Mouse (Mus musculus) liver, embryonic 11.5 days (tissue): Measurements from ENCODE around the gene Mprip. TPM values are rescaled to one million over a fixed set of nuclear protein-coding genes. Genes with fewer than 3 reads are reported as not detected.
"Not testable (repeated sequence)": the region's sequence is repeated elsewhere in the genome, so short reads cannot be mapped to it uniquely, and the experiment has no call there.

Source experiments
- ATAC-seq: fragments of 200-750 bp; cut with Nextera tagmentation; replicated peaks from 2 replicates; pipeline ENCODE4 v1.8.0; 2017; ENCODE audit warnings: moderate number of reproducible peaks, mild to moderate bottlenecking, moderate TSS enrichment, moderate library complexity; ENCODE audit not compliant: low FRiP score
- DNase-seq: peaks from one replicate; pipeline ENCODE4 v3.0.0-alpha.2; 2017; ENCODE audit warnings: low spot score
- H3K27ac ChIP-seq: fragments of 300-500 bp; sonication (generic); 2 replicates; pipeline ENCODE4 v1.5.1; 2014; ENCODE audit warnings: mild to moderate bottlenecking, low read depth, low read length, control low read depth
- H3K27me3 ChIP-seq: fragments of 300-500 bp; sonication (generic); replicated peaks from 2 replicates; pipeline ENCODE4 v1.6.1; 2014; ENCODE audit warnings: low read length, mixed read lengths; ENCODE audit not compliant: control insufficient read depth, insufficient read depth
- H3K36me3 ChIP-seq: fragments of 300-500 bp; sonication (generic); 2 replicates; pipeline ENCODE4 v1.6.1; 2014; ENCODE audit warnings: mild to moderate bottlenecking, low read length, moderate library complexity, mixed read lengths; ENCODE audit not compliant: control insufficient read depth, insufficient read depth
- H3K4me1 ChIP-seq: fragments of 300-500 bp; sonication (generic); replicated peaks from 2 replicates; pipeline ENCODE4 v1.6.1; 2014; ENCODE audit warnings: low read length, mixed read lengths; ENCODE audit not compliant: control insufficient read depth, insufficient read depth
- H3K4me2 ChIP-seq: fragments of 300-500 bp; sonication (generic); 2 replicates; pipeline ENCODE4 v1.6.1; 2014; ENCODE audit warnings: mild to moderate bottlenecking, control low read depth, moderate library complexity
- H3K4me3 ChIP-seq: fragments of 300-500 bp; sonication (generic); 2 replicates; pipeline ENCODE4 v1.5.1; 2014; ENCODE audit warnings: low read depth, low read length, control low read depth
- H3K9ac ChIP-seq: fragments of 300-500 bp; sonication (generic); 2 replicates; pipeline ENCODE4 v1.6.1; 2014; ENCODE audit warnings: low read depth, low read length, control low read depth
- H3K9me3 ChIP-seq: fragments of 300-500 bp; sonication (generic); 2 replicates; pipeline ENCODE4 v1.6.1; 2016; ENCODE audit warnings: low read length, inconsistent platforms, mixed read lengths; ENCODE audit not compliant: control insufficient read depth
- WGBS: fragments of 180-500 bp; shearing (Covaris S2); extraction: QIAGEN DNeasy Blood & Tissue Kit; methylation state at CpG from one replicate; pipeline ENCODE4 v1.1.7; 2014; 5-methylcytosine and 5-hydroxymethylcytosine counted together
- polyA plus RNA-seq: library from polyadenylated mRNA; unstranded; fragments of >200 nt; fragmentation: Nextera tagmentation; extraction: Ambion mirVana; gene quantifications from 2 replicates; pipeline ENCODE4 v1.2.1, GENCODE M21; 2014

The Mprip gene
- polyA plus RNA-seq, 1 experiment from 2014 or later = 46.7 TPM

DNA sequence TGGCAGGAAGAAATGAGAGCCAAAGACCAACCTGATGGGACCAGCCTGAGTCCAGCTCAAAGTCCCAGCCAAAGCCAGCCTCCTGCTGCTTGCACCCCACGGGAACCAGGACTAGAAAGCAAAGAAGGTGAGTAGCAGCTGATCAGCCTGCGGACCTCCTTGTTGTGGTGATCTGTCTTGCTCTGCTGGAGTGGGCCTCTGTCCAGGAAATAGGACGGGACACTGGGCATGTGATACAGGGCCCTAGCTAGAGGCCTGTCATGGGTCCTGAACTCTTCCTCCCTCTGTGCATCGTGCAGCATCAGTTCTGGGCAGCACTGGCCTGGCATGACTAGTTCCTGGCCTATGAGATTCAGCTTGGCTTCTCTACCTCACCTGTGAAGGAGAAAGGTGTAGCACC, 74.8 kb downstream of the Mprip start:
- H3K4me1 ChIP-seq, H3K9ac ChIP-seq, H3K4me2 ChIP-seq, DNase-seq, H3K27ac ChIP-seq, H3K27me3 ChIP-seq, H3K4me3 ChIP-seq, ATAC-seq, H3K9me3 ChIP-seq: not testable (repeated sequence)
- peaks cover 18% of the 10 kb centered on the region; the same call in 1 of the 2 replicates for H3K36me3 ChIP-seq
- WGBS = 89% methylated on average over 4 of the region's 4 CpGs

DNA sequence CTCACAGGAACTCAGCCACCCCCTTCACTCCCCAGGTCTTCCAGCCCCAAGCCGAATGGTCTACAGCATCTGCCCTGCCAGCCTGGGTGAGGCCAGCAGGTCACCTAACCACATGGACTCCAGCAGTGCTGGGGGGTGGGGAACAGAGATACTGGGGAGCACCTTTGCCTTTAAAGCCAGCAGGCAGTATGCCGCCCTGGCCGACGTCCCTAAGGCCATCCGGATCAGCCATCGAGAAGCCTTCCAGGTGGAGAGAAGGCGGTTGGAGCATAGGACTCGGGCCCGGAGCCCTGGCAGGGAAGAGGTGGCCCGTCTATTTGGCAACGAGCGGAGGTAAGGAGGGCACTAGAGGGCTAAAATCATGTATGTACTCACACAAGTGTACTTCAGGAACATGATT, 76.1 kb downstream of the Mprip start:
- Histone ChIP-seq H3K9ac (no peak overlapping the region), H3K4me1 (0 out of 2 replicates have a peak, but pooled peaks cover 4% of the 10 kb centered on the region), H3K36me3 (peaks cover 24% of the 10 kb centered on the region), H3K9me3 (no peaks in the 10 kb centered on the region), H3K27me3 (no peaks in the 10 kb centered on the region), H3K27ac (no peak overlapping the region), H3K4me2 (no peak overlapping the region), H3K4me3 (no peak overlapping the region)
- ATAC-seq (no peak), DNase-seq (no peak)
- 97% methylated on average over 12 of the region's 12 CpGs for WGBS

DNA sequence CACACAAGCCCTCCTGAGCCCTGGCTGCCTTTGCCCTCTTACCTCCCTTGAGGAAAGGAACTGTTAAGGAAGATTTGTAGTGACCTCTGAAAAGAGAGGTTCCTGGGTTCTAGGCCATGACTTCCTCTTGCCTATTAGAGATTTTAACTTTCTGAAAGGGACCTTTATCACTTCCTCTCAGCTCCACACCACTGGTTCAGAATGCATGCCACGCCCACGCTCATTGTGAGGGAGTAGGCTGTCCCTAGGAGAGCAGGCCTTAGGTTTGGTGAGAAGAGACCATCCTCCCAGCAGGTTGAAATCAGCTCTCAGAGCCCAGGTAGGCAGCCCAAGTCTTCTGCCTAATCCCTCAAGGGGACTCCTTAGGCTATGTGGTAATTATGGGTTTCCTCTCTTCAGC, 78.9 kb downstream of the Mprip start:
- WGBS = 42% methylated on average over 2 of the region's 2 CpGs
- Histone ChIP-seq H3K27me3 (no peaks in the 10 kb centered on the region), H3K4me1 (no peaks in the 10 kb centered on the region), H3K27ac (no peak overlapping the region), H3K9me3 (no peaks in the 10 kb centered on the region), H3K4me3 (no peak overlapping the region), H3K4me2 (no peak overlapping the region), H3K9ac (no peak overlapping the region), H3K36me3 (peaks cover 30% of the 10 kb centered on the region)
- DNase-seq (no peak), ATAC-seq (no peak)

DNA sequence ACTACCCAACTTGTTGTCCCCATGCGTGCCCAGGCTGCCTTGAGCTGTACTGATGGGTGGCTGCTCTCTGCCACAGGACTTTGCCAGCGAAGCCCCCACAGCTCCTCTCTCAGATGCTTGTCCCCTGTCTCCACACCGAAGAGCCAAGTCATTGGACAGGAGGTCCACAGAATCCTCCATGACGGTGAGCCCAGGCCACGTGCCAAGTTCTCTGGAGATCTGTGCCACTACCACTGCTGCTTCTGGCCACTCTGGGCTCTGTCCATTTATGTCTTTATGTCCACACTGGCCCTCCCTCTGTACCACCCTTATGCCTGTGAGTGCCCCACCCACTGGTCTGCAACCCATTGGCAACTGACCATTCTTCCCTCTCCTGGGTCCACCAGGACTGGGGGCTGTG, 80.8 kb downstream of the Mprip start:
- Histone ChIP-seq H3K9ac (no peak overlapping the region), H3K9me3 (no peaks in the 10 kb centered on the region), H3K27ac (no peak overlapping the region), H3K4me2 (no peak overlapping the region), H3K4me1 (no peaks in the 10 kb centered on the region), H3K27me3 (no peaks in the 10 kb centered on the region), H3K36me3 (peaks cover 27% of the 10 kb centered on the region), H3K4me3 (no peak overlapping the region)
- 95% methylated on average over 5 of the region's 5 CpGs for WGBS
- no peak for ATAC-seq
- DNase-seq = no peak

DNA sequence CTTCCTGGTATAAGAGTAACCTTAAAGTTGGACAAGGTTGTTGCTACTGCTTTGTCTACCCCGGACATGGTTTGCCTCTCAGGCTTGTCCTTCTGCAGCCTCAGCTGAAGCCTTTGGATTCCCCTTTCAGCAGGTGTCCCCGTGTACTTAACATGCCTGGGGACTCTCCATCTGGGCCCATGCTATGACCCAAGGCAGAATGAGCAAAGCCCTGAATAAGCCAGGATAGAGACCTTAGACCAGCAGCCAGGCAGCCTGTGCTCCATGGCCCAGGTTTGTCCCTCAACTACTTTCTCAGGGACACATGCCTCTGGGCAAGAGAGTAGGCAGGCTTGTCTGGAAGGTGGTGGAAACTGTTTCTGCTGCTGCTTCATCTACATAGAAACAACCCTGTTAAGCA, 82.2 kb downstream of the Mprip start:
- no peak for DNase-seq
- H3K4me2 ChIP-seq = no peak overlapping the region
- H3K9me3 ChIP-seq = no peaks in the 10 kb centered on the region
- ATAC-seq = no peak
- H3K27me3 ChIP-seq = no peaks in the 10 kb centered on the region
- peaks cover 18% of the 10 kb centered on the region for H3K36me3 ChIP-seq
- WGBS = 93% methylated on average over 2 of the region's 2 CpGs
- no peaks in the 10 kb centered on the region for H3K4me1 ChIP-seq
- no peak overlapping the region for H3K27ac ChIP-seq
- H3K4me3 ChIP-seq = no peak overlapping the region
- no peak overlapping the region for H3K9ac ChIP-seq

DNA sequence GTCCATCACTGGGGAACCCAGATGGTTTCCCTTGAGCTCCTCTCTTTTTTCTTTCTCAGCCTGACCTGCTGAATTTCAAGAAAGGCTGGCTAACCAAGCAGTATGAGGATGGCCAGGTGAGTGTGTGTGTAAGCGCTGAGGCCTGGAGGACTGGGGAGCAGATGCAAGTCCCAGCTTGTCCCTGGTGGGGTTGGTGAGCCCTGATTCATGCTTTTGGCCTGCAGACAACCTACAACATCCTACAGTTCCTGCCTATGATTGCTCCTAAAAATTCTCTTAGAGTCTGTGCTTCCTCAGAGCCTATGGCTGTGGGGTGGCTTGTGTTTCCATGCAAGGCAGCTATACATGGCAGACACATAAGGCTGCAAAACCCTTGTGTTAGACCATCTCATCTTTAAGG, 82.6 kb downstream of the Mprip start:
- Histone ChIP-seq H3K4me2 (no peak overlapping the region), H3K9me3 (no peaks in the 10 kb centered on the region), H3K27me3 (no peaks in the 10 kb centered on the region), H3K36me3 (peaks cover 18% of the 10 kb centered on the region), H3K4me1 (no peaks in the 10 kb centered on the region), H3K27ac (no peak overlapping the region), H3K9ac (no peak overlapping the region), H3K4me3 (no peak overlapping the region)
- WGBS = 93% methylated on average over 1 of the region's 1 CpGs
- DNase-seq (no peak), ATAC-seq (no peak)

DNA sequence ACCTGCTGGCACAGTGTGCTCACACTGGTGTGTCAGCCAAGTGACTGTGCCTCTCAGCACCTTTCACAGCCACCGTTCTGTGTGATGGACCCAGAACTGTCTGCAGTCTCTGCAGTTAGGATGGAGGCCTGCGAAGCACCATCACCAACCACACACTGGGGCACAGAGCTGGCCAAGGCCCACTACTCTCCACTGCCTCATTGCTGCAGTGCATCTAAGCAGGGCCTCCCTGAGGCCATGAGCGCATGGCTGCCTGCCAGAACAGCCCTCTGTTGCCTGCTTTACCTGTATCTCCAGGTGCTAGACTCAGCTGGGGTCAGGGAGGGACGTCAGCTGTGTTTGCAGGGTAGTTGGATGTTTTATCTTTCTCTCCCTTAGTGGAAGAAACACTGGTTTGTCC, 83.3 kb downstream of the Mprip start:
- no peaks in the 10 kb centered on the region for H3K27me3 ChIP-seq
- ATAC-seq (no peak), DNase-seq (no peak)
- no peak overlapping the region for H3K9ac ChIP-seq
- H3K4me3 ChIP-seq = no peak overlapping the region
- peaks cover 18% of the 10 kb centered on the region for H3K36me3 ChIP-seq
- no peaks in the 10 kb centered on the region for H3K9me3 ChIP-seq
- no peak overlapping the region for H3K4me2 ChIP-seq
- 90% methylated on average over 4 of the region's 4 CpGs for WGBS
- no peaks in the 10 kb centered on the region for H3K4me1 ChIP-seq
- no peak overlapping the region for H3K27ac ChIP-seq

DNA sequence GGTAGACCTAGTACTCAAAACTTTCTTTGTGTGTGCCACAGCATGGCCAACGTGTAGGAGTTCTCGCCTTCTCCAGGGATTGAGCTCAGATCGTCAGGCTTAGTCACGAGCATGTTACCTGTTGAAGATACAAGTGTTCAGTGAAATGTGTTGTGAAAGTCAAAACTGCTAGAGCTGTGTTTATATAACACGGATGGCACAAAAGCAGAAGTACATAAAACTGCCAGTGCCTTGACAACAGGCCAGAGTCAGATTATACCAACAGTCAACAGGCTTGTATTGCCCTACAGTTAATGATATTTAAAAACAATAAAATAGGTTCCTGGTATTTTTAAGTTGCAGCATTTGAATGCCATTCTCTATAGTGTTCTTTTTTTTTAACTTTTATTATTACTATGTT, 84.7 kb downstream of the Mprip start:
- DNase-seq (no peak), ATAC-seq (no peak)
- Histone ChIP-seq H3K9ac (no peak overlapping the region), H3K4me3 (no peak overlapping the region), H3K27ac (no peak overlapping the region), H3K4me1 (no peaks in the 10 kb centered on the region), H3K4me2 (no peak overlapping the region), H3K36me3 (peaks cover 16% of the 10 kb centered on the region), H3K9me3 (no peaks in the 10 kb centered on the region), H3K27me3 (no peaks in the 10 kb centered on the region)
- 85% methylated on average over 5 of the region's 5 CpGs for WGBS

DNA sequence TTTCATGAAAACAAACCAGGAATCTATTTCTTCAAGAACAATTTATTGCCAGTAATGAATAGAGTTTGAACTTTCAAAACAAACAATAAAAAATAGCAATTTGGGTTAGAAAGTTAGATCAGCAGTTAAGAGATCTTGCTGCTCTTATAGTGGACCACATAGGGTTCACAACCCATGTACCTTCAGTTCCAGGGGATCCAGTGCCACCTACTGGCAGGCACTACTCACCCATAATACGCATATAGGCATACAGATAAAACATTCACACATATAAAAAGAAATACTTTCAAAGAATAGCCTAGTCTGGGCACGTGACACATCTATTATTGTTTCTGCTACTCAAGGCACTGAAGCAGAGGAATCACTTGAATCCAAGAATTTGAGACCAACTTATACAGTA, 85.5 kb downstream of the Mprip start:
- Histone ChIP-seq H3K9me3 (no peaks in the 10 kb centered on the region), H3K4me3 (no peak overlapping the region), H3K4me1 (no peaks in the 10 kb centered on the region), H3K4me2 (no peak overlapping the region), H3K27ac (no peak overlapping the region), H3K9ac (no peak overlapping the region), H3K36me3 (peaks cover 14% of the 10 kb centered on the region), H3K27me3 (no peaks in the 10 kb centered on the region)
- 82% methylated on average over 2 of the region's 2 CpGs for WGBS
- DNase-seq = no peak
- ATAC-seq = no peak
